In the genomic region with DNA sequence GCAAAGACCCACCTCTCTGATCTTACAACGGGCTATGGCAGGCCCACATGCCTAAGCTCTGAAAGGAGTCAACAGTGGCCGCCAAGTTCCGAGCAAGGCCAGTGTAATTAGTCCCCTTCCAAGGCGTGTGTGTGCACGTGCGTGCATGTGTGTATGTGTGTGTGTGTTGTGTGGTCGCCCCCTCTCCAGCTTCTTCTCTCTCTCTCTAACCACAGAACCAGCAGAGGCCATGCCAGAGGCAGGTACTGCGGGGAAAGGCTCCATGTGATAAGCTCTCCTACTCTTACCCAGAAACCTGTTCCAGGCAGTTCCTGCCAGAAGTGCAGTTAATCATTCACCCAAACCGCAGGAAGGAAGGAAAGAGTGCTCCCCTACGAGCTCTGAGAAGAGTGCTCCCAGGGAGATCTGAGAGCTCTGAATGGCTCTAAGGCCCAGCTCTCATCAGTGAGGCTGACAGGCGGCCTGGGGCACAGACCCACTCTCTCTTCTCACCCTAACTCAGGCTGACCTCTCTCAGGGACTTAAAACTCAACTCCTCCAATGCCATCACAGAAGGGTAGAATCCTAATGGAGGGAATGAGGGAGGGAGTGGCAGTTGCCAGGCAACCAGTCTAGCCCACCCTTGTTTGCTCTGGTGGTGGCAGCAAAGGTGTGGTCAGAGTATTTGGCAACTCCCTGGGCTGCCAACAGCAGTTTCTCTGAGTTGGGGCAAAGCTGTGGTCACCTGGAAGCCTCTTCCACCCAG, we compare ENCODE assay signal across 7 mouse cellular contexts. TPM values are rescaled to one million over a fixed set of nuclear protein-coding genes. Genes with fewer than 3 reads are reported as not detected.
DNase-seq lines count a peak whose midpoint lies in the region; ATAC-seq and TF ChIP-seq lines count a peak whose summit lies in the region.

TSS of gene Smim6 (plus strand) at position 386 of the 745 bp plus-strand sequence.

- intact Hi-C loops in gastrocnemius, adult 2 months (cut with DNase I) = no loop called here

- no peak for TF ChIP-seq CTCF in G1E (IDR thresholded peaks at IDR 0.05; ENCODE audit: low read depth, low read length)
- TF ChIP-seq CTCF in lung, postnatal 0 days (IDR thresholded peaks at IDR 0.05) = no peak
- no peak for TF ChIP-seq CTCF in gastrocnemius, adult 2 months (IDR thresholded peaks at IDR 0.05)

- no peaks in the 10 kb centered on the region for H3K9me3 ChIP-seq in G1E (replicated peaks)
- H3K9me3 ChIP-seq in kidney, embryonic 16.5 days (ENCODE audit: low read length) = no peaks in the 10 kb centered on the region
- H3K9me3 ChIP-seq in lung, postnatal 0 days (ENCODE audit: low read length) = no peaks in the 10 kb centered on the region

- peak; percentile 28 for DNase-seq in G1E (ENCODE audit: low spot score)
- DNase-seq in R1 (ENCODE audit: low read depth, low spot score) = peak; percentile 34
- peak; percentile 88 for DNase-seq in lung, postnatal 0 days (ENCODE audit: low spot score)
- no peak for DNase-seq in gastrocnemius, adult 2 months
- no peak for DNase-seq in embryo, embryonic 9.5 days (ENCODE audit: extremely low spot score)
- DNase-seq in left cerebral cortex, adult 9 months (ENCODE audit: low spot score in 2 of 2) = no peak

- H3K27me3 ChIP-seq in G1E (ENCODE audit: insufficient read depth, low read length) = no peaks in the 10 kb centered on the region
- H3K27me3 ChIP-seq in kidney, embryonic 16.5 days (ENCODE audit: insufficient read depth, low read length) = no peaks in the 10 kb centered on the region
- H3K27me3 ChIP-seq in lung, postnatal 0 days (replicated peaks; ENCODE audit: insufficient read depth, low read length) = no peaks in the 10 kb centered on the region

- WGBS in kidney, embryonic 16.5 days = 60% methylated on average over 11 of the region's 11 CpGs
- 41% methylated on average over 11 of the region's 11 CpGs for WGBS in lung, postnatal 0 days

- H3K36me3 ChIP-seq in G1E (replicated peaks) = peaks cover 86% of the 10 kb centered on the region
- H3K36me3 ChIP-seq in kidney, embryonic 16.5 days (ENCODE audit: insufficient read depth, low read length) = peaks cover 10% of the 10 kb centered on the region; the same call in 1 of the 2 replicates
- H3K36me3 ChIP-seq in lung, postnatal 0 days (ENCODE audit: insufficient read depth, low read length) = no peaks in the 10 kb centered on the region

- peak within 1 kb of the TSS; percentile 29; the same call in 1 of the 2 replicates for H3K9ac ChIP-seq in kidney, embryonic 16.5 days (replicated peaks; ENCODE audit: low read length)
- H3K9ac ChIP-seq in lung, postnatal 0 days (replicated peaks; ENCODE audit: low read depth) = no peak within 1 kb of the TSS

- peak; percentile 10; the same call in 1 of the 2 replicates for ATAC-seq in G1E (ENCODE audit: extremely low read depth, insufficient number of reproducible peaks, low FRiP score, poor library complexity, severe bottlenecking)
- ATAC-seq in kidney, embryonic 16.5 days (ENCODE audit: low FRiP score, low TSS enrichment) = peak; percentile 86
- peak; percentile 89 for ATAC-seq in lung, postnatal 0 days

- 0 out of 2 replicates have a peak, but pooled peaks have one; percentile 5 for TF ChIP-seq EP300 in lung, postnatal 0 days (IDR thresholded peaks at IDR 0.05)

- H3K27ac ChIP-seq in kidney, embryonic 16.5 days (ENCODE audit: low read length) = peak within 1 kb of the TSS; percentile 80
- peak within 1 kb of the TSS; percentile 82 for H3K27ac ChIP-seq in lung, postnatal 0 days (ENCODE audit: low read length)
- H3K27ac ChIP-seq in gastrocnemius, adult 2 months = no peak within 1 kb of the TSS

- H3K4me1 ChIP-seq in G1E (ENCODE audit: insufficient read depth, low read depth, low read length) = peaks cover 39% of the 10 kb centered on the region
- peaks cover 10% of the 10 kb centered on the region; the same call in 1 of the 2 replicates for H3K4me1 ChIP-seq in kidney, embryonic 16.5 days (ENCODE audit: insufficient read depth, low read length)
- no peaks in the 10 kb centered on the region for H3K4me1 ChIP-seq in lung, postnatal 0 days (ENCODE audit: insufficient read depth, low read depth, low read length)

- H3K4me2 ChIP-seq in kidney, embryonic 16.5 days (replicated peaks; ENCODE audit: low read depth, low read length) = peak within 1 kb of the TSS; percentile 26; the same call in 1 of the 2 replicates
- peak within 1 kb of the TSS; percentile 25; the same call in 1 of the 2 replicates for H3K4me2 ChIP-seq in lung, postnatal 0 days (replicated peaks; ENCODE audit: low read depth, low read length)

- peak within 1 kb of the TSS; percentile 18; the same call in 1 of the 2 replicates for H3K4me3 ChIP-seq in G1E (ENCODE audit: low read depth, low read length)
- 0 out of 2 replicates have a peak within 1 kb of the TSS, but pooled peaks have one; percentile 11 for H3K4me3 ChIP-seq in kidney, embryonic 16.5 days (ENCODE audit: low read length)
- no peak within 1 kb of the TSS for H3K4me3 ChIP-seq in lung, postnatal 0 days (ENCODE audit: low read depth, low read length)
- H3K4me3 ChIP-seq in gastrocnemius, adult 2 months = no peak within 1 kb of the TSS

RNA-seq across cellular contexts. Expression of gene Smim6, which starts in this region (rescaled TPM):
- 2.4 TPM in 1 of 2 replicates, not detected in the other for total RNA-seq in G1E (2014; fragmentation: Nextera tagmentation)
- 0.23 TPM in 1 of 2 replicates, not detected in the other for total RNA-seq in G1E (2017)
- not detected in 2 replicates for polyA plus RNA-seq in G1E (2012)
- polyA plus RNA-seq in kidney, embryonic 16.5 days (2015; fragmentation: Nextera tagmentation; extraction: Ambion mirVana) = 11.8 and 12.8 TPM in 2 replicates
- 58.1 and 61.5 TPM in 2 replicates for polyA plus RNA-seq in lung, postnatal 0 days (2015; fragmentation: Nextera tagmentation; extraction: Ambion mirVana)
- total RNA-seq in gastrocnemius, adult 2 months (2021) = not detected

Comparison
In these comparisons a context has a peak if more than half of its experiments do, and no peak if none do; other contexts are left out.
1. RNA of gene Smim6 (polyA plus RNA-seq): 58.1 to 61.5 TPM in lung, postnatal 0 days and 11.8 to 12.8 TPM in kidney, embryonic 16.5 days; not detected in G1E; every median in the first group is over 10 times any median in the second.
2. ATAC-seq: peak in every context shown above with its lines; median percentile 89 in lung, postnatal 0 days; 86 in kidney, embryonic 16.5 days; 10 in G1E.
3. DNase-seq: peak in G1E (single experiment), R1 (single experiment) and lung, postnatal 0 days (single experiment); none in gastrocnemius, adult 2 months (single experiment), embryo, embryonic 9.5 days (single experiment) and left cerebral cortex, adult 9 months (0 of 2).
4. H3K4me3 ChIP-seq: peak in G1E (single experiment) and kidney, embryonic 16.5 days (single experiment); none in lung, postnatal 0 days (single experiment) and gastrocnemius, adult 2 months (single experiment).